Mouse (Mus musculus): ENCODE data around the gene Ube2a. TPM values are rescaled to one million over a fixed set of nuclear protein-coding genes. Genes with fewer than 3 reads are reported as not detected.

The Ube2a gene
- polyA plus RNA-seq, 1 experiment from 2014 or later: 126 TPM

GRCm38 (mm10) chrX:36906539-36906938 lies 32.8 kb downstream of the Ube2a start:
- H3K27ac ChIP-seq: no peak overlapping the region
- H3K4me3 ChIP-seq: no peak overlapping the region
- 43% methylated on average over 5 of the region's 5 CpGs for WGBS
- H3K4me1 ChIP-seq: peaks cover 9% of the 10 kb centered on the region; the same call in 1 of the 2 replicates
- no peaks in the 10 kb centered on the region for H3K9me3 ChIP-seq
- DNase-seq (ENCODE audit: extremely low spot score, low spot score): no peak
- H3K27me3 ChIP-seq (ENCODE audit: poor library complexity, severe bottlenecking): no peaks in the 10 kb centered on the region
- no peaks in the 10 kb centered on the region for H3K36me3 ChIP-seq (replicated peaks)

DNA sequence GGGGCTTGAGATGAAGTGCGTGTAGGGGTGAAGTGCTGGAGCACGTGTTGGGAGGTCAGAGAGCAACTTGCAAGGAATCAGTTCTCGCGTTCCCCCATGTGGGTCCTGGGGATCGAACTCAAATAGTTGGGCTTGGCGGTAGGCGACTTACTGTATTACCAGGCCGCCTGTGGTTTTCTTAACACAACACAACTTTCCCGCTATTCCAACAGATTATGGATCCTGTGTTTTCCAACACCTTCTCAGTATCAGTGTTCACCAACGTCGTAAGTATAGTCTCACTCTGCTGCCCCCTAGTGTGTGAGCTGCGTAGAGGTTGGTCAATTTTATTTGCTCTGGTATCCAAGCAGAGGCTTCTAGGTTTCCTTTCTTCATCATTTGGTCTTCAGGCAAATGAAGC lies 37.6 kb downstream of the Ube2a start:
- WGBS: 51% methylated on average over 12 of the region's 12 CpGs
- H3K36me3 ChIP-seq (replicated peaks): no peaks in the 10 kb centered on the region
- no peak overlapping the region for H3K4me3 ChIP-seq
- H3K9me3 ChIP-seq: no peaks in the 10 kb centered on the region
- DNase-seq (ENCODE audit: extremely low spot score, low spot score): peak; percentile 16
- H3K4me1 ChIP-seq: no peaks in the 10 kb centered on the region
- no peak overlapping the region for H3K27ac ChIP-seq
- no peaks in the 10 kb centered on the region for H3K27me3 ChIP-seq (ENCODE audit: poor library complexity, severe bottlenecking)

- peaks cover 5% of the 10 kb centered on the region; the same call in 1 of the 2 replicates for H3K36me3 ChIP-seq (replicated peaks)
- H3K4me3 ChIP-seq: no peak overlapping the region
- no peak overlapping the region for H3K27ac ChIP-seq
- no peaks in the 10 kb centered on the region for H3K4me1 ChIP-seq
- no peak for DNase-seq (ENCODE audit: extremely low spot score, low spot score)
- WGBS: 86% methylated on average over 1 of the region's 1 CpGs
- no peaks in the 10 kb centered on the region for H3K9me3 ChIP-seq
- H3K27me3 ChIP-seq (ENCODE audit: poor library complexity, severe bottlenecking): no peaks in the 10 kb centered on the region
These were observed 44.0 kb downstream of the Ube2a start for GRCm38 (mm10) chrX:36917749-36918148.

- Histone ChIP-seq H3K36me3 (replicated peaks) (peaks cover 7% of the 10 kb centered on the region; the same call in 1 of the 2 replicates), H3K4me3 (no peak overlapping the region), H3K27ac (no peak overlapping the region), H3K27me3 (ENCODE audit: poor library complexity, severe bottlenecking) (no peaks in the 10 kb centered on the region), H3K4me1 (no peaks in the 10 kb centered on the region), H3K9me3 (no peaks in the 10 kb centered on the region)
- DNase-seq (ENCODE audit: extremely low spot score, low spot score): no peak
- 86% methylated on average over 4 of the region's 4 CpGs for WGBS
These were observed 47.6 kb downstream of the Ube2a start for GRCm38 (mm10) chrX:36921346-36921745.

GRCm38 (mm10) chrX:36928791-36929190 lies 55.1 kb downstream of the Ube2a start:
- Histone ChIP-seq H3K9me3 (no peaks in the 10 kb centered on the region), H3K4me3 (no peak overlapping the region), H3K4me1 (no peaks in the 10 kb centered on the region), H3K27me3 (ENCODE audit: poor library complexity, severe bottlenecking) (no peaks in the 10 kb centered on the region), H3K36me3 (replicated peaks) (peaks cover 11% of the 10 kb centered on the region), H3K27ac (no peak overlapping the region)
- no peak for DNase-seq (ENCODE audit: extremely low spot score, low spot score)
- WGBS: 91% methylated on average over 4 of the region's 4 CpGs

DNA sequence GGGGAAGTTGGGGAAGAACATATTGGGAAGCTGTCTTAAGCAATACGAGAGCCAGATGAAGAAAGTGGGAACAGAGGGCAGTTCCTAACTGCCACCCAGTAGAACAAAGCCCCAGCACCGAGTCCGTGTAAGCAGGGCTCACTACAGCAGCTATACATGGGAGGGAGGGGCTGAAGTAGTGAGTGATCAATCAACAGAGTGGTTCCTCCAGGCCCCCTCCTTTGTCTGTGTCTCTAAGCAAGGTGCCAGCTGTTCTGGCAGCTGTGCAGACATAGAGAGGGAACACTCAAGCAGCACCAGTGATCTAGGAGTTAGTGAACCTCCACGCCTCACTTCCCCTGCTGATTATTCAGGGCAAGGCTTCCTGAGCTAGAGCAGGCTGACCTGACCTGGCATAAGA lies 56.0 kb downstream of the Ube2a start:
- Histone ChIP-seq H3K9me3 (no peaks in the 10 kb centered on the region), H3K4me3 (no peak overlapping the region), H3K4me1 (no peaks in the 10 kb centered on the region), H3K27ac (no peak overlapping the region), H3K36me3 (replicated peaks) (peaks cover 11% of the 10 kb centered on the region), H3K27me3 (ENCODE audit: poor library complexity, severe bottlenecking) (no peaks in the 10 kb centered on the region)
- DNase-seq (ENCODE audit: extremely low spot score, low spot score): no peak
- 81% methylated on average over 4 of the region's 4 CpGs for WGBS

GRCm38 (mm10) chrX:36930574-36930973 lies 56.9 kb downstream of the Ube2a start:
- H3K4me1 ChIP-seq: no peaks in the 10 kb centered on the region
- H3K27ac ChIP-seq: no peak overlapping the region
- H3K9me3 ChIP-seq: no peaks in the 10 kb centered on the region
- peaks cover 11% of the 10 kb centered on the region for H3K36me3 ChIP-seq (replicated peaks)
- DNase-seq (ENCODE audit: extremely low spot score, low spot score): no peak
- 38% methylated on average over 1 of the region's 1 CpGs for WGBS
- no peak overlapping the region for H3K4me3 ChIP-seq
- H3K27me3 ChIP-seq (ENCODE audit: poor library complexity, severe bottlenecking): no peaks in the 10 kb centered on the region

Other genes with a start within 250 kb of the Ube2a start
- 2.6 and 3.0 TPM in 2 replicates for gene Akap17b, start 228.5 kb upstream of the Ube2a start, polyA plus RNA-seq (2016; fragmentation: Nextera tagmentation; extraction: Ambion mirVana)
- 1.1 and 1.8 TPM in 2 replicates for gene Slc25a43, start 130.2 kb upstream of the Ube2a start, polyA plus RNA-seq (2016; fragmentation: Nextera tagmentation; extraction: Ambion mirVana)
- 867 and 903 TPM in 2 replicates for gene Slc25a5, start 78.2 kb upstream of the Ube2a start, polyA plus RNA-seq (2016; fragmentation: Nextera tagmentation; extraction: Ambion mirVana)
- 32.7 and 33.0 TPM in 2 replicates for gene C330007P06Rik, start 211 bp downstream of the Ube2a start, polyA plus RNA-seq (2016; fragmentation: Nextera tagmentation; extraction: Ambion mirVana)
- 2.4 and 2.6 TPM in 2 replicates for gene Nkrf, start 29.0 kb downstream of the Ube2a start, polyA plus RNA-seq (2016; fragmentation: Nextera tagmentation; extraction: Ambion mirVana)
- 33.6 and 34.5 TPM in 2 replicates for gene Sept6, start 117.9 kb downstream of the Ube2a start, polyA plus RNA-seq (2016; fragmentation: Nextera tagmentation; extraction: Ambion mirVana)
- not detected in 2 replicates for gene Sowahd, start 174.9 kb downstream of the Ube2a start, polyA plus RNA-seq (2016; fragmentation: Nextera tagmentation; extraction: Ambion mirVana)
- 489 and 493 TPM in 2 replicates for gene Rpl39, start 211.5 kb downstream of the Ube2a start, polyA plus RNA-seq (2016; fragmentation: Nextera tagmentation; extraction: Ambion mirVana)
- gene Upf3b, start 236.4 kb downstream of the Ube2a start, polyA plus RNA-seq (2016; fragmentation: Nextera tagmentation; extraction: Ambion mirVana): 23.7 and 23.9 TPM in 2 replicates

All from forebrain, embryonic 10.5 days (tissue).